8 mouse cellular contexts compared by ENCODE assay signal in genomic region chr8:84665385-84665893, GRCm38 (mm10). TPM values are rescaled to one million over a fixed set of nuclear protein-coding genes. Genes with fewer than 3 reads are reported as not detected.
DNase-seq lines count a peak whose midpoint lies in the region; ATAC-seq lines count a peak whose summit lies in the region.

No protein-coding gene starts in this region.

- ATAC-seq in frontal cortex, adult (ENCODE audit: low TSS enrichment), result 0 out of 2 replicates have a peak, but pooled peaks have one; percentile 2
- ATAC-seq in liver, embryonic 12.5 days, result peak; percentile 6

- H3K4me2 ChIP-seq in liver, embryonic 12.5 days, result peak overlapping the region; percentile 98

- peaks cover 81% of the 10 kb centered on the region for H3K4me1 ChIP-seq in erythroblast, embryonic 14.5 days (ENCODE audit: control insufficient read depth)
- H3K4me1 ChIP-seq in liver, embryonic 12.5 days, result peaks cover 70% of the 10 kb centered on the region

- peak overlapping the region; percentile 98 for H3K27ac ChIP-seq in liver, embryonic 12.5 days

- peaks cover 24% of the 10 kb centered on the region for H3K36me3 ChIP-seq in erythroblast, embryonic 14.5 days (ENCODE audit: control insufficient read depth)
- H3K36me3 ChIP-seq in liver, embryonic 12.5 days, result peaks cover 9% of the 10 kb centered on the region; the same call in 1 of the 2 replicates

- peak overlapping the region; percentile 92 for H3K9ac ChIP-seq in liver, embryonic 12.5 days

- 2% methylated on average over 14 of the region's 14 CpGs for WGBS in liver, embryonic 12.5 days (ENCODE audit: insufficient replicate concordance)

- no peak for DNase-seq in frontal cortex, postnatal 36 days (ENCODE audit: low spot score in 2 of 2)
- peak; percentile 68 for DNase-seq in 3T3-L1 (ENCODE audit: low read depth, low spot score)
- no peak for DNase-seq in adrenal gland, postnatal 14 days
- DNase-seq in ovary, postnatal 36 days (ENCODE audit: low spot score), result no peak
- no peak for DNase-seq in layer of hippocampus, adult 8-10 months (ENCODE audit: low spot score in 2 of 2)

- H3K9me3 ChIP-seq in erythroblast, embryonic 14.5 days (ENCODE audit: control insufficient read depth, low read length), result no peaks in the 10 kb centered on the region
- H3K9me3 ChIP-seq in liver, embryonic 12.5 days (replicated peaks), result no peaks in the 10 kb centered on the region

- peak overlapping the region; percentile 92 for H3K4me3 ChIP-seq in erythroblast, embryonic 14.5 days (replicated peaks)
- H3K4me3 ChIP-seq in liver, embryonic 12.5 days, result peak overlapping the region; percentile 75

- no peaks in the 10 kb centered on the region for H3K27me3 ChIP-seq in erythroblast, embryonic 14.5 days (ENCODE audit: control insufficient read depth)
- H3K27me3 ChIP-seq in liver, embryonic 12.5 days (replicated peaks), result no peaks in the 10 kb centered on the region

RNA-seq across cellular contexts. Expression of gene Ier2, which starts 2.8 kb away (rescaled TPM):
- polyA plus RNA-seq in erythroblast, embryonic 14.5 days (2012), result 17.2 and 18.5 TPM in 2 replicates
- polyA plus RNA-seq in liver, embryonic 12.5 days (2016; fragmentation: Nextera tagmentation; extraction: Ambion mirVana), result 36.4 and 37.4 TPM in 2 replicates
- 45.5 and 55.7 TPM in 2 replicates for total RNA-seq in adrenal gland, postnatal 14 days (2021)
- 10 to 100 TPM in 1 of 4 experiments, 1 to 10 TPM in 3; 7.0 to 10.2 (median 9.3) TPM for total RNA-seq in layer of hippocampus, adult 8-10 months (2022)

RNA-seq across cellular contexts. Expression of gene Trmt1, which starts 20.7 kb away (rescaled TPM):
- polyA plus RNA-seq in erythroblast, embryonic 14.5 days (2012), result 8.9 and 9.0 TPM in 2 replicates
- polyA plus RNA-seq in liver, embryonic 12.5 days (2016; fragmentation: Nextera tagmentation; extraction: Ambion mirVana), result 57.3 and 62.0 TPM in 2 replicates
- 62.2 and 67.9 TPM in 2 replicates for total RNA-seq in adrenal gland, postnatal 14 days (2021)
- total RNA-seq in layer of hippocampus, adult 8-10 months (2022), result 100 to 1,000 TPM in 2 of 4 experiments, 10 to 100 TPM in 2; 91.6 to 133 (median 103) TPM

RNA-seq across cellular contexts. Expression of gene Nacc1, which starts 22.2 kb away (rescaled TPM):
- 7.0 and 8.5 TPM in 2 replicates for polyA plus RNA-seq in erythroblast, embryonic 14.5 days (2012)
- polyA plus RNA-seq in liver, embryonic 12.5 days (2016; fragmentation: Nextera tagmentation; extraction: Ambion mirVana), result 12.5 and 12.9 TPM in 2 replicates
- total RNA-seq in adrenal gland, postnatal 14 days (2021), result 68.3 and 68.8 TPM in 2 replicates
- 10 to 100 TPM; 86.2 to 91.2 (median 87.6) TPM for total RNA-seq in layer of hippocampus, adult 8-10 months (2022)

RNA-seq across cellular contexts. Expression of gene Lyl1, which starts 35.8 kb away (rescaled TPM):
- polyA plus RNA-seq in erythroblast, embryonic 14.5 days (2012), result 61.4 and 62.8 TPM in 2 replicates
- polyA plus RNA-seq in liver, embryonic 12.5 days (2016; fragmentation: Nextera tagmentation; extraction: Ambion mirVana), result 82.3 and 83.1 TPM in 2 replicates
- 4.2 and 9.4 TPM in 2 replicates for total RNA-seq in adrenal gland, postnatal 14 days (2021)
- 1 to 10 TPM; 2.6 to 7.2 (median 4.8) TPM for total RNA-seq in layer of hippocampus, adult 8-10 months (2022)

RNA-seq across cellular contexts. Expression of gene G430095P16Rik, which starts 57.4 kb away (rescaled TPM):
- 11.0 and 11.9 TPM in 2 replicates for polyA plus RNA-seq in erythroblast, embryonic 14.5 days (2012)
- 11.0 and 12.0 TPM in 2 replicates for polyA plus RNA-seq in liver, embryonic 12.5 days (2016; fragmentation: Nextera tagmentation; extraction: Ambion mirVana)
- total RNA-seq in adrenal gland, postnatal 14 days (2021), result 0.52 and 0.90 TPM in 2 replicates
- total RNA-seq in layer of hippocampus, adult 8-10 months (2022), result not detected
